Mouse (Mus musculus) adrenal gland (tissue): ENCODE results near the gene Gm10065.
"Not testable (repeated sequence)": the region's sequence is repeated elsewhere in the genome, so short reads cannot be mapped to it uniquely, and the experiment has no call there.

Experiments
- intact Hi-C: fragments of 180-260 bp; cut with DNase I; formaldehyde crosslinking; loops from one replicate; pipeline ENCODE4 v1.15.1; 2025
- long read RNA-seq, 2 experiments: library from polyadenylated mRNA; unstranded; transcript quantifications; one replicate each; pipeline ENCODE4 v2.0.0; 2020; ENCODE audit warnings: borderline replicate concordance in 1 of 2; ENCODE audit not compliant: insufficient replicate concordance in 1 of 2

Gene Gm10065
- long read RNA-seq, experiment 1: 0 reads
- long read RNA-seq, experiment 2: 0 reads

DNA sequence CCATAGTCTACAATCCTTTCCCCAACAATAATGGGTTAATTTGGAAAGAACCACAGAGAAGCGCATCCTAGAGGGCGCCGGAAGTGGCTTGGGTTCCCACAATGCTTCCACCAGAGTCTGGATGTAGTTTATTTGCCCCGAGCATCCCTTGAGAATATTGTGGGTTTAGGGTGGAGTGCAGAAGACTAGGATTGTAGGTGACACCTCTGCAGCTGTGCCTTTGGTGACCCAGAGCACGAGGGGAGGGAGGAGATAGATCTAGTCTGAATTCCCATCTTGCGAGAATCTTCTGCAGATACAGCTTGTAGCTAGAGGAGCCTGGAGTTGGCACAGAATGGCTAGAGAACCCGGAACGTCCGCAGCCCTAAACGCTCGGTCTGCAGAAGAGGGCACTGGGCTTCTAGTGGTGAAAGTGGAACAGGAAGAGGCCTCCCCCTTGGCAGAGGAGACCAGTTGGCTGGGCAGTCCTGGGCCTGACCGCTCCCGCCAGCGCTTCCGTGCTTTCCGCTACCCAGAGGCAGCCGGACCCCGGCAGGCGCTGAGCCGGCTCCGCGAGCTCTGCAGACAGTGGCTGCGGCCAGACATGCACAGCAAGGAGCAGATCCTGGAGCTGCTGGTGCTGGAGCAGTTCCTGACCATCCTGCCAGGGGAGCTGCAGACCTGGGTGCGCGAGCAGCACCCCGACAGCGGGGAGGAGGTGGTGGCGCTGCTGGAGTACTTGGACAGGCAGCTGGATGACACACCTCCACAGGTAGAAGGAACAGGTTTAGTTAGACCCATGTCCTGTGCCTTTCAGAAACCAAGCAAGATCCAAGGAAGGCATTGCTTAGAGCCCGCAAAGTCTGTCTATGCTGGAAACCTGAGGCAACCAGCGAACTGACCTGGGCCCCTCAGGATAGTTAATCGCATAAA lies at the start of gene Gm10065, which contains the start of gene Zkscan4:
TSS of gene Gm10065 (minus strand) at position 683 of the 912 bp plus-strand sequence.
TSS of gene Zkscan4 (plus strand) at position 149 of the 912 bp plus-strand sequence.
- intact Hi-C loops: loop anchor here (5.0 kb wide), 1 partner anchor 53 kb away; the partner anchor contains the start of gene Zkscan8

- intact Hi-C loops: loop anchor here (5.0 kb wide), 1 partner anchor 144 kb away; the partner anchor contains the start of gene Zscan12
Measured at GRCm38 (mm10) chr13:21506221-21506649, 27.0 kb upstream of the Gm10065 start.

GRCm38 (mm10) chr13:21502296-21502695 lies 23.1 kb upstream of the Gm10065 start:
- intact Hi-C loops: no loop called here

DNA sequence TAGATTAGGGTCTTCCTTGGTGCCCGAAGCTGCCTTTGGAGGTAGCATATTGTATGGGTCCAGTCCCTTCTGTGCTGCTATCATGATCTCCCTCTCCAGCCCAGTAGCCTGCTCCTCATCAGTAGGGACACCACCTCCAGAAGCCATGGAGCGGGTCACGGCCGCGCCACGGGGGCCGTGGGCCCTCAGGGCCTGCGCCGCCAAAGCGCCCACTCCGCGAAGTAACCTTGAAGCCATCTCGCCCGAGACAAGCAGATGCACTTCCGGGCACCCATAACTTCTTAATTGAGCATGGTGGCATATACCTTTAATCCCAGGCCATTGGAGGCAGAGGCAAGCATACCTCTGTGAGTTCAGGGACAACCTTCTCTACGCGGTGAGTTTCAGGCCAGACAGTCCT lies 21.9 kb upstream of the Gm10065 start, which contains the start of gene Gm11273:
TSS of gene Gm11273 (minus strand) at position 237 of the 400 bp plus-strand sequence.
- intact Hi-C loops: not testable (repeated sequence)

GRCm38 (mm10) chr13:21495080-21495479 lies 15.8 kb upstream of the Gm10065 start, which contains the start of gene AK157302:
Gene AK157302, plus strand, starts transcription at chr13:21495223.
- intact Hi-C loops: no loop called here

GRCm38 (mm10) chr13:21492847-21493246 lies 13.6 kb upstream of the Gm10065 start:
- intact Hi-C loops: no loop called here

- intact Hi-C loops: no loop called here
Measured at GRCm38 (mm10) chr13:21486881-21487280, 7.6 kb upstream of the Gm10065 start.

- intact Hi-C loops: no loop called here
Measured at GRCm38 (mm10) chr13:21472427-21472826, 6.8 kb downstream of the Gm10065 start.

DNA sequence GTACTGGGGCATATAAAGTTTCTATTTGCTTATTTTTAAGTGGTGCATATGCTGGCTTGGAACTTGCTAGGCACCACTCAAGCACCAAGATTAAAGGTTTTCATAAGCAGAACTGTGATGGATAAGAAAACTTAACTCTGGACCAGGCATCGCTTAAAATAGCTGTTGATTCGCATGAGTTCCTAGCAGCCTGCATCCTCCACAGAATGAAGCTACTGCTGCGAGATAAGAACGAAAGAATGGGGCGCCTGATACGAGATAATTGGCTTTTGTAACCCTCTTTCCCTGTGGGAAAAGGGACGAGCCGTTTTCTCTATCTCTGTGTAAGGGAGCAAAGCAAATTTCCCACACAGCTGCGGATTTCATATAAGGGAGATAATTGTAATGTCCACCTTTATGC lies 10.1 kb downstream of the Gm10065 start:
- intact Hi-C loops: no loop called here

DNA sequence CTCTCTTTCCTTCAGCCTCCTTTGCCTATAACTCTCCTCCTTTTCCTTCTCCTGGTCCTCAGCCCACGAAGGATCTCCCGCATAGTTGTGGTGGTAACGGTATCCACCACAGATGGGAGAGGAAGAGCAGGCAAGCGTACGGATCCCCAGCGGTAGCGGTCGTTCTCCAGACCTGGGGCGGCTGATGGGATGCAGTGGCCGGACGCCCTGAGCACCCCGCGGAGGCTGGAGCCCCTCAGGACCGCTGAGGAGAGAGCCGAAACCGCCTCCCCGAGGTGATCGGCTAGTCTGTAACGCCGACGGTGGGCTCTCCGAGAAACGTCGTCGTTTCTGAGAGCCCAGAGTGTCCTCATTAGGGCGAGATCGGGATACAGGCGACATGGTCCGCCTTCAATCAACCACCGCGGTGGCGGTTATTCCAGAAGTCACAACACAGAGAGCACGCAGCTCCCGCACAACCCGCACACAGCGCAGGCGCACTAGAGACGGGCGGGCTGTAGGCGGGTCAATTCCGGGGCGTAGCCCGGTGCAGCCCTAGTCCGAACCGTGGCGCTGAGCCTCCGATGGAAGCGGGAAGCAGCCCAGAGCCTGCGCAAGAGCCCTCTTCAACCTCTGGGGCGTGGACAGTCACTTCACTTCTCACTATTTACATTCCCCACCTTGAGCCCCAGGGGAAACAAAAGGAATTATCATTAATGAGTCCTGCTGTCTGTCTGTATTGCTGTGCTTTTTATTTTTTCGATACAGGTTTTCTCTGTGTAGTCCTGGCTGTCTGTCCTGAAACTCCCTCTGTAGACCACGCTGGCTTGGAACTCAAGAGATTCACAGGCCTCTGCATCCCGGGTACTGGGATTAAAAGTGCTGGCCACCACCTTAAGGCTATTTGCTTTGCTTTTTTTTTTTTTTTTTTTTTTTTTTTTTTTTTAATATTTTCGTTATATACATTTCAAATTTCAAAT lies 10.9 kb downstream of the Gm10065 start, which contains the start of gene Nkapl:
TSS of gene Nkapl (minus strand) at position 449 of the 959 bp plus-strand sequence.
- intact Hi-C loops: no loop called here

DNA sequence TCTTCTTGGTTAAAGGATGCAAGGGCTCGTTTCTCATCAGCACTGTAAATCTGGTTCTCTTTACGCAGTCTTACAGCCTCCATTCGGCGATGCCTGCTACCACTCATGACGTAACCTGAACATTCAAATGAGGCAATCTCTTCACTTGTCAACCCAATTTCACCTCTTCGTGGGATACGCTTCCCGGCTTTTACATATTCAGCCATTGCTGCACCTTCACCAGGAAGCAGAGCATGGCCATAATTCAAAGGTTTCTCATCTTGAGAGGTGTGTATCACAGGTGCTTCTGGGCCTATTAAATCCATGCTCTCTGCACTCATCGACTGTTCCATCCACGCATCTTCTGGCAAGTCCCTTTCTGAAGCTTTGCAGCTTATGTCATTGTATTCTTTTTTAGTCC lies 11.9 kb downstream of the Gm10065 start:
- intact Hi-C loops: no loop called here

- intact Hi-C loops: not testable (repeated sequence)
Measured at GRCm38 (mm10) chr13:21462516-21462915, 16.7 kb downstream of the Gm10065 start.

GRCm38 (mm10) chr13:21456347-21456746 lies 22.9 kb downstream of the Gm10065 start:
- intact Hi-C loops: no loop called here

DNA sequence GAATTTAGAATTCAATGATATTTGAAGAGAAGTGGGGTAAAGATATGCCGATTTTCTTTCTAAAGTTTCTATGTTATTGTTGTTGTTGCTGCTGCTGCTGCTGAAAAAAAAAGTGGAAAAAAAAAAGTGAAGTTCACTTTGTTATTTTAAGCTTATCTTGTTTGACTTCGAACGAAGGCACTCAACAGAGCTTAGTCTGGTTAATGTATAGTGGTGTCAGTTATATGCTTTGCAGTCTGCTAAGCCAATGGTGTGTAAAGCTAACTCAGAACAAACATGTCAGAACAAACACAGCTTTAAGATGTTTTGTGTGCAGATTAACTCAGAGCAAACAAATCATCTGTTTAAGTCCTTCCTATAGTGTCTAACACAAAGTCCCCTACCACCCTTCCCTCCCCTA lies 25.1 kb downstream of the Gm10065 start:
- intact Hi-C loops: loop anchor here (5.0 kb wide), 2 partner anchors 52 to 92 kb away; partner anchors contain the start of genes Zkscan3 and Zscan12

DNA sequence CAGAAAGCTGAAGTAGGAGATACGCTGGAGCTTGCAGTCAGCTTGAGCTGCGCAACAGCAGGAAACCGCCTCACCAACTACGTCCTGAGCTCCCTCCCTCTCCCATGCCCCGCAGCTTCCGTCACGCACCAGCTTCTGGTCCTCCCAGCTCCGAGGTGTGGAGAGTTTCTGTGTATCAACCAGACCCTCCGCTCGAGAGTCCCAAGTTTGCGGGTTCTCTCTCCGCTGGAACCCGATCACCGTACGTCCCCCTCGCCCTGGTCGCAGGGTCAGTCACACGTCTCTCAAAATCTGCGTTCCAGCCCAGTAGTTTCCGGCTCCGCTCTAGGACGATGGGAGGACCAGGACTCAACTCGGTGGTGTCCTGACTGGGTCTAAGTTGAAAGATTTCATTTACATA lies 25.8 kb downstream of the Gm10065 start, which contains the start of gene Zscan26:
TSS of gene Zscan26 (minus strand) at position 282 of the 400 bp plus-strand sequence.
- intact Hi-C loops: loop anchor here (5.0 kb wide), 2 partner anchors 51 to 91 kb away; partner anchors contain the start of genes Zkscan3 and Zscan12

GRCm38 (mm10) chr13:21453042-21453441 lies 26.2 kb downstream of the Gm10065 start:
- intact Hi-C loops: loop anchor here (5.0 kb wide), 2 partner anchors 51 to 91 kb away; partner anchors contain the start of genes Zkscan3 and Zscan12

GRCm38 (mm10) chr13:21447856-21448614 lies 31.2 kb downstream of the Gm10065 start:
- intact Hi-C loops: no loop called here

GRCm38 (mm10) chr13:21446796-21447195 lies 32.4 kb downstream of the Gm10065 start:
- intact Hi-C loops: no loop called here

- intact Hi-C loops: no loop called here
Measured at GRCm38 (mm10) chr13:21441207-21441572, 38.1 kb downstream of the Gm10065 start.
